Mouse (Mus musculus): ENCODE results near the gene Fbxw8.

DNA sequence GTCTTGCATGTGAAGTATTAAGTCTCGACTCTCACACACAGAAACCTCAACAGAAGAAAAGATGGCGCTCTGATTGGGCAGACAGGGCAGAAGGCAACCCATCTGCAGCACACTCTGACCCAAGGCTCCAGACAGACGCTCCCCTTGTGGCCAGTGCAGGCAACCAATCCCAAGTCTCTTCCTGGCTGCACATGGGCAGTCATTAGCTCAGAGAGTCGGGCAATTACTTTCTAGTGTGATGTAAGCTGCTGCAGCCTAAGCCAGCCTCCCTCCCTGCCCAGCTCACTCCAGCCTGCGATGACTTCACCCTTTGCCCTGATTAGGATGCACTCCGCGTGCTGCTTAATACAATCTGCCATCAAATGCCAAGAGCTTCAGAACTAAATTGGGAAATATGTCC lies 66.2 kb downstream of the Fbxw8 start:
- no peak for TF ChIP-seq CTCF (IDR thresholded peaks at IDR 0.05; ENCODE audit: control insufficient read depth, insufficient read depth, insufficient read length)
- no peak for TF ChIP-seq CEBPB (IDR thresholded peaks at IDR 0.05; ENCODE audit: low read depth)
